Mouse (Mus musculus) thymus, adult 2 months (tissue): ENCODE results near the gene Pou4f2.

Source experiments
- CTCF ChIP-seq: fragments of 200-500 bp; IDR thresholded peaks from 2 replicates; pipeline ENCODE4 v1.5.1; 2012; ENCODE audit warnings: mild to moderate bottlenecking, control low read depth, low read length, moderate library complexity, borderline replicate concordance; ENCODE audit not compliant: control insufficient read depth, poor library complexity, insufficient read depth; ENCODE audit errors: extremely low read depth
- POLR2A ChIP-seq: fragments of 200-500 bp; IDR thresholded peaks from 2 replicates; pipeline ENCODE4 v1.6.1; 2012; ENCODE audit warnings: mild to moderate bottlenecking, low read length, control low read depth, moderate library complexity; ENCODE audit not compliant: control insufficient read depth, poor library complexity, insufficient read depth; ENCODE audit errors: extremely low read depth

DNA sequence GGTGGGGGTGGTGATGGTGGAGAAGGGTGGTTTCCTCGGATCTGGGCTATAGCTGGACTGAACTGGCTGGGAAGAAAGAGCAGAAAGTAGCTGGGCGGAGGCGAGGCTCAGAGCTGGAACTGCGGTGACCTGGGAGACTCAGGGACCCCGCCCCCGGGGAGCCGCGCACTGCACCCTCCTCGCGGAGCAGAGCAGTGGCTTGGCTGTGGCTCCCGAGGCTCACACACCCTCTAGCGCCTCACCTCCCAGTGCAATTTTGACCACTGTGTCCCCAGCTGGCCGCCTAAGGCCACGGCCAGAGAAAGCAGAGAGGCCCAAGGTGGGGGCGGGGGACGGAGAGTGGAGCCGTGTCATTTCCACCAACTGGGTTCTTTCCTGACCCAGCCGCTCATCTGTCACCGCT is 16.3 kb downstream of the Pou4f2 start:
- no peak for TF ChIP-seq POLR2A
- no peak for TF ChIP-seq CTCF
